24 mouse cellular contexts compared by ENCODE assay signal in genomic region chr6:108896525-108897087, GRCm38 (mm10).
A peak's percentile ranks its signal among the peaks of the same experiment; 100 is the strongest.
DNase-seq lines count a peak whose midpoint lies in the region.
"Had no signal": no experiment of that assay in that cellular context is flagged by ENCODE, and none has a peak within 500 bp of the region (broad histone marks: within the 10 kb centered on the region; RNA-seq: fewer than 3 reads in every experiment).

No protein-coding gene starts in this region.

- H3K27me3 ChIP-seq in midbrain, embryonic 10.5 days (ENCODE audit: low read depth, poor library complexity, severe bottlenecking), result no peaks in the 10 kb centered on the region
- H3K27me3 ChIP-seq: embryonic facial prominence, embryonic 13.5 days; forebrain, embryonic 15.5 days; hindbrain, embryonic 15.5 days; limb, embryonic 15.5 days had no signal

- intact Hi-C loops in left cerebral cortex, postnatal 14 days (cut with DNase I), result no loop called here

- no peaks in the 10 kb centered on the region for H3K9me3 ChIP-seq in midbrain, embryonic 10.5 days (replicated peaks)
- H3K9me3 ChIP-seq: embryonic facial prominence, embryonic 13.5 days; forebrain, embryonic 10.5 days; forebrain, embryonic 15.5 days; hindbrain, embryonic 10.5 days; hindbrain, embryonic 15.5 days; limb, embryonic 10.5 days; limb, embryonic 15.5 days had no signal

- H3K27ac ChIP-seq in midbrain, embryonic 10.5 days (replicated peaks), result no peak overlapping the region
- H3K27ac ChIP-seq: embryonic facial prominence, embryonic 13.5 days; forebrain, embryonic 10.5 days; forebrain, embryonic 15.5 days; hindbrain, embryonic 10.5 days; hindbrain, embryonic 15.5 days; kidney, postnatal 0 days; limb, embryonic 10.5 days; limb, embryonic 15.5 days; liver, embryonic 14.5 days; stomach, postnatal 0 days had no signal

- H3K4me1 ChIP-seq in midbrain, embryonic 10.5 days, result no peaks in the 10 kb centered on the region
- H3K4me1 ChIP-seq: embryonic facial prominence, embryonic 13.5 days; forebrain, embryonic 10.5 days; forebrain, embryonic 15.5 days; hindbrain, embryonic 10.5 days; hindbrain, embryonic 15.5 days; limb, embryonic 10.5 days; limb, embryonic 15.5 days had no signal

- no peaks in the 10 kb centered on the region for H3K36me3 ChIP-seq in midbrain, embryonic 10.5 days
- H3K36me3 ChIP-seq: embryonic facial prominence, embryonic 13.5 days; forebrain, embryonic 10.5 days; forebrain, embryonic 15.5 days; hindbrain, embryonic 10.5 days; hindbrain, embryonic 15.5 days; limb, embryonic 10.5 days; limb, embryonic 15.5 days had no signal

- WGBS in midbrain, embryonic 10.5 days, result 82% methylated on average over 8 of the region's 8 CpGs

- DNase-seq in layer of hippocampus, adult 9-11 months, result peak; percentile 8
- DNase-seq in layer of hippocampus, adult 18-20 months (ENCODE audit: low spot score in 2 of 2), result no peak
- DNase-seq in brain, adult 2 months (ENCODE audit: low read depth, low spot score), result peak; percentile 73
- DNase-seq in frontal cortex, adult 2 months (ENCODE audit: extremely low spot score in 1 of 2, low spot score in 1 of 2), result peak; percentile 31 to 55
- DNase-seq in left cerebral cortex, postnatal 14 days (ENCODE audit: low spot score in 2 of 2), result peak; percentile 27 to 78
- no peak for DNase-seq in lung, postnatal 10 days
- DNase-seq in midbrain, embryonic 10.5 days (ENCODE audit: low spot score), result no peak
- DNase-seq: cerebellum, adult 11-12 months; cerebellum, adult 9-11 months; heart, postnatal 14 days; kidney, adult 11 months; lung, embryonic 14.5 days; thymus, adult 2 months; thymus, postnatal 36 days had no signal

- H3K4me3 ChIP-seq in midbrain, embryonic 10.5 days, result no peak overlapping the region
- H3K4me3 ChIP-seq: embryonic facial prominence, embryonic 13.5 days; forebrain, embryonic 10.5 days; forebrain, embryonic 15.5 days; hindbrain, embryonic 10.5 days; hindbrain, embryonic 15.5 days; limb, embryonic 10.5 days; limb, embryonic 15.5 days had no signal

Comparison
In these comparisons a context has a peak if more than half of its experiments do, and no peak if none do; other contexts are left out.
1. DNase-seq: peak in layer of hippocampus, adult 9-11 months (single experiment), brain, adult 2 months (single experiment), frontal cortex, adult 2 months (2 of 2) and left cerebral cortex, postnatal 14 days (2 of 2); none in layer of hippocampus, adult 18-20 months (0 of 2), lung, postnatal 10 days (single experiment) and midbrain, embryonic 10.5 days (single experiment).